Mouse (Mus musculus) frontal cortex, adult 2 months (tissue): Measurements from ENCODE around the gene Abcc12. TPM values are rescaled to one million over a fixed set of nuclear protein-coding genes. Genes with fewer than 3 reads are reported as not detected.

Experiments
- DNase-seq, 2 experiments: peaks; one replicate each; pipeline ENCODE4 v3.0.0; 2022; ENCODE audit warnings: low spot score in 1 of 2; ENCODE audit errors: extremely low spot score in 1 of 2
- polyA plus RNA-seq: library from polyadenylated mRNA; depleted of rRNA; stranded (reverse); fragments of >200 nt; gene quantifications from 2 replicates; pipeline ENCODE4 v1.2.3, GENCODE M21; 2012

Abcc12 gene
- polyA plus RNA-seq, 1 experiment, result 1.1 TPM

GRCm38 (mm10) chr8:86526808-86527207, 53.7 kb downstream of the Abcc12 start:
- DNase-seq, result no peak

DNA sequence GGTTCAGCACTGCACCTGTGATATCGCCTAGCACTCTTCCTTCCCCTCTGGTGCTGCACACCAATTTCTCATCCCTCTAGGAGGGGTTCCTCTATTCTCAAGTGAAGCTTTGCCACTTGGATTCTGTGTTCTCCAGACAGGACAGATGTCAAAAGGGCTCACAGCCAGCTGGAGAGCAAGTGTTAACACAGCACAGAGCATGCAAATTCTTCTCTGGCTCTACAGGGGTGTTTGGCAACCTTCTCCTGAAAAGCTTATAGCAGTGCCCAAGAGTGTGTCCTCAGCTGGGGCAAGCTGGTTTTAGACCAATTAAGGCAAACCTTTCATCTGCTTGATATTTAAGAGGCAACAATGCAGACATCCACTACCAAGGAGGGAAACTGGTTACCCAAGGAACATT, 66.3 kb downstream of the Abcc12 start:
- no peak for DNase-seq

DNA sequence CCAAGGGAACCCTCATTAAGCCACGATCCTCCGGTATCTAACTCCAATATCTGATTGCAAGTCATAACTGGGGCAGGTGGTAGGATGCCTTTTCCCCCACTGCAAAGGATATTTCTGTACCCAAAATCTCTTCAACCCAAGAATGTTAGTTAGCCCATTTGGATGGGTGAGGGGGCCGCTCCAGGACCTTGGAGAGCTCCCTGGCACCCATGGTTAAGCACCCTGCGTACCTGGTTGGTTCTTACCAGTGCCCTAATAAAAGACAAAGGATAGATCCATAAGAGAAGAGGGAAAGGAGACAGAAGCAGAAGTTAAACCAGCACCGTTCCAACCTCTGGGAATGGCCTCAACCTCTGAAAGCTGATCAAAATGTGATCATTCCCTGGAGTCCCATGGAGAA, 67.6 kb downstream of the Abcc12 start:
- no peak for DNase-seq

- peak in 1 of 2 experiments; percentile 47 for DNase-seq
Observed at GRCm38 (mm10) chr8:86512131-86512792, 68.2 kb downstream of the Abcc12 start.

GRCm38 (mm10) chr8:86501341-86501740, 79.1 kb downstream of the Abcc12 start:
- peak in 1 of 2 experiments; percentile 38 for DNase-seq

DNA sequence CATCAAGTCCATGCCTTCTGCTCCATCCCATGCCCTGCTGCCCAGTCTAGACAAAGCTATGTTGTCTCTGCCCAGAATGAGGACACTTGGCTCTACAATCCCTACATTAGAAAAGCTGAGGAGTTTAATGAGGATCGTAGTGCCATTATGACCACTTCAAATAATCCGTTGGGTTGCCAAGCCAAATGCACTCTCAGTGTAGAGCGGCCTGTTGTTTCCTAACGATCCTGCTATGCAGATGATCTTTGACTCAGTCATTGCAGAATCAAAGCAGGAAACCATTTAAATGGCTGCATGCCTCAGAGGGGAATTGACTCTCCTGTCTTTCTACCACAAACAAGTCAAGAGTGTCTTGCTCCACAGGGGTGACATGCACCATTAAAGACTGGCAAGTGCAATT, 85.4 kb downstream of the Abcc12 start:
- no peak for DNase-seq

GRCm38 (mm10) chr8:86493841-86494240, 86.6 kb downstream of the Abcc12 start:
- DNase-seq, result no peak

- no peak for DNase-seq
Observed at GRCm38 (mm10) chr8:86485411-86485810, 95.1 kb downstream of the Abcc12 start.

- DNase-seq, result no peak
Observed at GRCm38 (mm10) chr8:86484244-86484643, 96.2 kb downstream of the Abcc12 start.

DNA sequence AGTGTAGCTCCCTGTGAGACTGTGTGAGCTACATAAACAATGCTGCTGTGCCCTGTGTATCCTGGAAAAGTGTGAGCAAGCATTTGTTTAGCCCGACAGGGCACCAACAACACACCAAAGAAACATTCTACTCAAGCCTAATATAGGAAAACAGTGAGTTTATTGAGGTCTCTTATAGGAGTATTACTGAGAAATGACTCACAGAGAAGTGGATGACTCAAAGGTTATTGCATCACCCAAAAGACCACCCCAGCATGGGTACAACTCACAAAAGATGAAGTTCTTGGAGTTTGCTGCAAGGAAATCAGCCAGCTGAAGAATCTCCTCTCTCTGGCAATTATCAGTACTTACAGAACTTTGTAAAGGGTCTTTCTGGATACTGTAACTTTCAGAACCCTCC, 98.4 kb downstream of the Abcc12 start:
- no peak for DNase-seq

GRCm38 (mm10) chr8:86475711-86476438, 104.6 kb downstream of the Abcc12 start:
- peak in 1 of 2 experiments; percentile 74 for DNase-seq

- no peak for DNase-seq
Observed at GRCm38 (mm10) chr8:86474461-86474860, 106.0 kb downstream of the Abcc12 start.

DNA sequence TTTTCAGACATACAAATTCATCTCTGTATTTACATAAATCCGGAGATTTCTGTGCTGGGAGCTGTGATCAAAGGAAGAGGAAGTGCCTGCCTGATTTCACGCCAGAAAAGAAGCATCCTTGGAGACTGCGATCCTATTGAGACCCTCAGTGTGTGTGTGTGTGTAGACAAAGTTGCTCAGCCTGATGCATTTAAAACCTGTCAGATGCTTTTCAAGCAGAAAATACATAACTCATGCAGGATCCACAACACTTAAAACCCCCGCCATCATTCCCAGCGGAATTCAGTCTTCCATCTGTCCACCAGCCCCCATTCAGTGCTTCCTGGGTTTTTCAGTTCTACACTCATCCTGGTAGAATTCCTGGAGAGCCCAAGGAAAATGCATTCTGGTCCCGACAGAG, 107.4 kb downstream of the Abcc12 start:
- peak in 1 of 2 experiments; percentile 40 for DNase-seq

DNA sequence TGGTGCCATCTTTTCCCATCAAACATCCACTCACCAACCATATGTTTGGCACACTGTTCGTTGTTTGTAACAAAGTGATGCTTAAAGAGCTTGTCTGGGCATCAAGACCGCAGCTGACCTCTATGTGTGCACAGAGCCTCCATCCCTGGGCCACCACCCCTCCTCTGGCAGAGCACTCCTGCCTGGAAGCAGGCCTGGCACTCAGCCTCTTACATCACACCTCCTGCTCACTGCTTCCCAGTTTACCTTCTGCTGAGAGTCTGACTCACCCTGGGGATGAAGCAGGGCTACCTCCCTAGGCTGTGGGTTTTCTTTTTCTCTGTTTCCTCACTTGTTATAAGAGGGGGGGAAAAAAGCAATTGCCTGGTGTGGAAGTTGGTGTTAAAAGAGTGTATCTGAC, 109.8 kb downstream of the Abcc12 start:
- DNase-seq, result peak in 1 of 2 experiments; percentile 71

- no peak for DNase-seq
Observed at GRCm38 (mm10) chr8:86463215-86463614, 117.3 kb downstream of the Abcc12 start.

DNA sequence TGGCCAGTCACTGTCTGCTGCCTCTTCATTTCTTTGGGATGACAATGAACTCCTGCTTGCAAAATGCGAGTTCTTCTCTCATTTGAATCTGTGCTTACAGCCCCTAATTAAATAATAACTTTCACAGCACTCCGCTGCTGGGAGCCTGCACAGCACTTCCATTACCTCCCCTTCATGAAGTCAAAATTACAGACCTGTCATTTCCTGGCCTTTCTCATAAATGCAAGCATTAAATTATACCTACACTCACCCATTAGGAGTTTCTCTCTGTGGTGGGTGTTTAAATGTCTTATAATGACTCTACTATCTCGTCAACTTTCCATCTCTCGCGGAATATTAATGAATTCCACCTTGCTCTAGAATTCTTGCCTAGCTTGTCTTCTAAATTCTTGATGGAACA, 120.1 kb downstream of the Abcc12 start:
- no peak for DNase-seq

GRCm38 (mm10) chr8:86453697-86454480, 126.6 kb downstream of the Abcc12 start:
- no peak for DNase-seq

DNA sequence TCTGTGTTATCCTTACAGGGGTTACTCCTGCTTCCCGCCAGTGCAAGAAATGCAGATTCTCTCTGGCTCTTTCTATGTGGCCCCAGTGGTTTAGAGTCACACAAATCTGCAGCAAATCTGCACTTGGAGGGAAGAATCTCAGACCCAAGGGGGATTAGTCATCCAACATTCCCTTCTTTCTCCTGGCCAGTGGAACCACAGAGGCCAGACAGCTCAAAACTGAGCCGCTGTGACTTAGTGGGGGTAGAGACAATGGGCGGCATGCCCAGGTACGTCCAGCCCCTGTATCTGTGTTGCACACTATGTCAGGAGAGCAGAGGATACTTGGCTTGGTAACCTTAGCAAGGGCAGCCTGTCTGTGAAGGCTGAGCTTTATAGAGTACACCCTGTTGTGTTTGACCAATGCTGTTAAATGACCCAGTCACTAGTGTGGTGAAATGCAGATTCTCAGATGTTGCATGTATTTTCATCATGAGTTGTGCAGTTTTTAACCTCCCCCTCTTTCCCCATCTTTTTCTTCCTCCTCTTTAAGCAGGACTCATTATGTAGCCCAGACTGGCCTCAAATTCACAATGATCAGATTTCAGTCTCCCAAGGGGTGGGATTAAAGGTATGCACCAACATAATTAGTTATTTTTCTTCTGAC, 130.5 kb downstream of the Abcc12 start:
- DNase-seq, result no peak

- DNase-seq, result peak in 1 of 2 experiments; percentile 52
Observed at GRCm38 (mm10) chr8:86445516-86445915, 135.0 kb downstream of the Abcc12 start.

DNA sequence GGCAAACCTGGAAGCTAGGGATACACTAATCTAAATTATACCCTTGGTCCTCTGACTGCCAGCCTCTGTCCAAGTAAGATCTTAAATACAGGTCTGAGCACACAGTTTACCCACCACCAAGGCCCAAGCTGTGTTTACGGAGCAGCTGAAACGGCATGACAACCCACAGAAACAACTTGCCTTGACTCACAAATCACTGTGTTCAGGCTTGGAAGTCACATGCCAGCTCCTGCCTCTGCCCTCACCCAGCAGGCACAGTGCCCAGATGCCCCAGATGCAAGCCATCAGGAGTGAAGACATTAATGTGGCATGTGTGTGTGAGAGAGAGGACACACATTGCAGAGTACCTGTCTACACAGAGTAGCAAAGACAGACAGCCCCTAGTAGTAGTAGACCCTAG, 136.7 kb downstream of the Abcc12 start:
- DNase-seq, result no peak

- no peak for DNase-seq
Observed at GRCm38 (mm10) chr8:86438983-86439299, 141.5 kb downstream of the Abcc12 start.
